7 mouse cellular contexts compared by ENCODE assay signal in genomic region chr4:53415873-53416637, GRCm38 (mm10). TPM values are rescaled to one million over a fixed set of nuclear protein-coding genes. Genes with fewer than 3 reads are reported as not detected.
DNase-seq lines count a peak whose midpoint lies in the region; ATAC-seq lines count a peak whose summit lies in the region.

No protein-coding gene starts in this region.

- 54% methylated on average over 9 of the region's 10 CpGs for WGBS in stomach, embryonic 14.5 days

- H3K4me3 ChIP-seq in stomach, embryonic 14.5 days (ENCODE audit: low read depth, low read length) = no peak overlapping the region

- DNase-seq in urinary bladder, postnatal 36 days (ENCODE audit: low spot score in 2 of 2) = peak; percentile 23 to 33
- DNase-seq in urinary bladder, postnatal 25 days (ENCODE audit: low spot score) = no peak
- peak; percentile 24 to 30 for DNase-seq in gastrocnemius, adult 8-10 months (ENCODE audit: low spot score in 2 of 2)
- DNase-seq in layer of hippocampus, adult 8-10 months (ENCODE audit: low spot score in 2 of 2) = peak; percentile 43 to 58
- DNase-seq in neural tube, embryonic 10.5 days (ENCODE audit: extremely low spot score, low spot score) = no peak
- DNase-seq in spleen, adult 18-20 months = no peak

- peak; percentile 73; the same call in 1 of the 2 replicates for ATAC-seq in stomach, embryonic 14.5 days (ENCODE audit: insufficient number of reproducible peaks, insufficient read depth, low FRiP score, low read depth)

- no peak overlapping the region for H3K4me2 ChIP-seq in stomach, embryonic 14.5 days (replicated peaks; ENCODE audit: low read depth, low read length)

- no peaks in the 10 kb centered on the region for H3K27me3 ChIP-seq in stomach, embryonic 14.5 days (ENCODE audit: control insufficient read depth, insufficient read depth, low read length)

- no peak overlapping the region for H3K9ac ChIP-seq in stomach, embryonic 14.5 days (replicated peaks; ENCODE audit: low read depth, low read length)

- peak overlapping the region; percentile 70; the same call in 1 of the 2 replicates for H3K27ac ChIP-seq in stomach, embryonic 14.5 days (ENCODE audit: low read length)

- H3K4me1 ChIP-seq in stomach, embryonic 14.5 days (ENCODE audit: control insufficient read depth, insufficient read depth, low read length) = no peaks in the 10 kb centered on the region

- no peaks in the 10 kb centered on the region for H3K9me3 ChIP-seq in stomach, embryonic 14.5 days (ENCODE audit: control insufficient read depth, low read depth, low read length)

- no peaks in the 10 kb centered on the region for H3K36me3 ChIP-seq in stomach, embryonic 14.5 days (ENCODE audit: control insufficient read depth, insufficient read depth, low read length)

RNA-seq across cellular contexts. Expression of gene Slc44a1, which starts 24.2 kb away (rescaled TPM):
- 10 to 100 TPM; 14.7 to 21.4 (median 18.0) TPM for total RNA-seq in gastrocnemius, adult 8-10 months (2022)
- total RNA-seq in layer of hippocampus, adult 8-10 months (2022) = 100 to 1,000 TPM in 1 of 4 experiments, 10 to 100 TPM in 3; 79.1 to 102 (median 92.1) TPM
- 39.4 and 60.7 TPM in 2 replicates for polyA plus RNA-seq in stomach, embryonic 14.5 days (2014; fragmentation: Nextera tagmentation; extraction: Ambion mirVana)

Comparison
In these comparisons a context has a peak if more than half of its experiments do, and no peak if none do; other contexts are left out.
1. DNase-seq: peak in urinary bladder, postnatal 36 days (2 of 2), gastrocnemius, adult 8-10 months (2 of 2) and layer of hippocampus, adult 8-10 months (2 of 2); none in urinary bladder, postnatal 25 days (single experiment), neural tube, embryonic 10.5 days (single experiment) and spleen, adult 18-20 months (0 of 2).